Comparison of ENCODE assay signal across 17 mouse cellular contexts in genomic region chr2:134915035-134915434, GRCm38 (mm10).
"Had no signal": no experiment of that assay in that cellular context is flagged by ENCODE, and none has a peak within 500 bp of the region (broad histone marks: within the 10 kb centered on the region; RNA-seq: fewer than 3 reads in every experiment).

No protein-coding gene starts in this region.

- H3K4me3 ChIP-seq: midbrain, embryonic 10.5 days; midbrain, embryonic 12.5 days; myocyte; neural tube, embryonic 13.5 days; neural tube, embryonic 15.5 days had no signal

- DNase-seq: lung, adult 18-20 months; lung, embryonic 14.5 days; lung, postnatal 10 days; lung, postnatal 4 days; midbrain, embryonic 14.5 days; retina, postnatal 1 day; right cerebral cortex, postnatal 25 days; right cerebral cortex, postnatal 4 days; spleen, adult 18-20 months; thymus, adult 2 months; thymus, postnatal 25 days; thymus, postnatal 4 days had no signal

- H3K27ac ChIP-seq: midbrain, embryonic 10.5 days; midbrain, embryonic 12.5 days; neural tube, embryonic 13.5 days; neural tube, embryonic 15.5 days had no signal
